In the genomic region with DNA sequence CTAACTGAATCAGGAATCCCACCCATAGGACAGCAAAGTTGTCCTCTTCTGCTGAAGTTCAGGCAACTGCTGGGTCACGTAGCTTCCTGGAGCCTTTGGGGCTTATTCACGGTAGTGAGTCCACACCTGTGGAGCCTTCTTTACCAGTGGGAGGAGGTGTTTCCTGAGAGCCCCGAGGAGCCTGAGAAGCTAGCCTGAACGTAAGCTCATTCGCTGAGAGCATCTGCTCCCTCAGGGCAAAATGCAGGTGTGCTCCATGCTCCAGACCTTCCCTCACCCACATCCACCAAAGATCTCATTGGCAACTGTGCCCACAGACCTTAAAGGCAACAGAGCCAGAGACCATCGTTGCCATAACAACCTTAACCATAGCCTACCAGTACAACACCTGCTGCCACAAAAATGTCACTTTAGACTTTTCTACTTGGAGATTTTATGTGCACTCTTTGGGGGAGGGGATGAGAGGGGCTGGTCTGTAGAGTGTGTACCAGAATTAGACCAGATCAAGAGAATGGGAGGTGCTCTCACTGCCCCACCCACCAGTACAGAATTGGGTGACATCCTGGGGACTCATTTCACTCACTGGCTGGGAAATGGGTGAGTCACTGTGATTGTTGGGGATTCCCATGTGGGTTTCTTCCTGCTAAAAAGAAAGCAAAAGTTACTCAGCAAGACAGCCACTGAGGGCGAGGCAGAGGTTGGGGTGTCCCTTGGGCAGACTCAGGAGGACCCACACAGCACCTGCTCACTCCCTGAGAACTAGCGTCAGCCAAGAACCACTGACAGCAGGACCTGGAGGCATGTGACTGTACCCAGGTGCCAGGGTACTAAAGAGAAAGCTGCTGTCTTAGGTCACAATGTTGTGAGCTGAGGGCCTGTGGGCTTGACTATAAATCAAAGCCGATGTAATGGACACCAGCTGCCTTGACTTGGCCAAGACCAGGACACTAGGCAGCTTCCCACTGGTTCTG, we compare ENCODE assay signal across 13 mouse cellular contexts. TPM values are rescaled to one million over a fixed set of nuclear protein-coding genes. Genes with fewer than 3 reads are reported as not detected.
A peak's percentile ranks its signal among the peaks of the same experiment; 100 is the strongest.
DNase-seq lines count a peak whose midpoint lies in the region; ATAC-seq and TF ChIP-seq lines count a peak whose summit lies in the region.
"Had no signal": no experiment of that assay in that cellular context is flagged by ENCODE, and none has a peak within 500 bp of the region (broad histone marks: within the 10 kb centered on the region; RNA-seq: fewer than 3 reads in every experiment).

No protein-coding gene starts in this region.

- 24% methylated on average over 9 of the region's 9 CpGs for WGBS in spleen, adult 2 months

- H3K4me1 ChIP-seq in spleen, adult 2 months (ENCODE audit: control insufficient read depth, insufficient read depth, insufficient read length) = peaks cover 20% of the 10 kb centered on the region

- no peaks in the 10 kb centered on the region for H3K27me3 ChIP-seq in spleen, adult 2 months (ENCODE audit: control insufficient read depth, insufficient read depth, low read length)
- H3K27me3 ChIP-seq: hindbrain, embryonic 13.5 days had no signal

- H3K36me3 ChIP-seq in spleen, adult 2 months (ENCODE audit: control insufficient read depth, insufficient read depth, low read length) = no peaks in the 10 kb centered on the region
- H3K36me3 ChIP-seq: hindbrain, embryonic 13.5 days had no signal

- DNase-seq in gastrocnemius, adult 2 months = peak; percentile 61
- DNase-seq in gastrocnemius, postnatal 10 days = no peak
- DNase-seq in 416B (ENCODE audit: low read depth) (peak; percentile 78), adipocyte (ENCODE audit: low spot score) (peak; percentile 48)
- DNase-seq in spleen, adult 2 months (ENCODE audit: low read depth in 1 of 2, low spot score in 2 of 2) = peak; percentile 38 to 67
- DNase-seq in lung, postnatal 10 days = no peak
- DNase-seq in right cerebral cortex, postnatal 36 days (ENCODE audit: low spot score in 2 of 2) = no peak
- DNase-seq: left cerebral cortex, postnatal 4 days; lung, postnatal 14 days; right cerebral cortex, adult 18-20 months had no signal

- no peak for TF ChIP-seq POLR2A in spleen, adult 2 months (IDR thresholded peaks at IDR 0.05; ENCODE audit: low read depth, low read length)

- peak overlapping the region; percentile 73 for H3K27ac ChIP-seq in gastrocnemius, adult 2 months
- H3K27ac ChIP-seq in spleen, adult 2 months (ENCODE audit: insufficient read depth, low read length) = peak overlapping the region; percentile 64
- H3K27ac ChIP-seq: hindbrain, embryonic 13.5 days had no signal

- intact Hi-C loops in gastrocnemius, adult 2 months (cut with DNase I) = no loop called here

- no peak for TF ChIP-seq CTCF in gastrocnemius, adult 2 months (IDR thresholded peaks at IDR 0.05)
- no peak for TF ChIP-seq CTCF in spleen, adult 2 months (IDR thresholded peaks at IDR 0.05; ENCODE audit: extremely low read depth, insufficient read depth, insufficient read length, insufficient replicate concordance)

- no peak for ATAC-seq in cerebellum, adult (ENCODE audit: insufficient number of reproducible peaks, low FRiP score, low TSS enrichment)

- no peak overlapping the region for H3K4me3 ChIP-seq in gastrocnemius, adult 2 months
- H3K4me3 ChIP-seq in spleen, adult 2 months (ENCODE audit: extremely low read depth, insufficient read depth, insufficient read length) = no peak overlapping the region
- H3K4me3 ChIP-seq: hindbrain, embryonic 13.5 days had no signal

RNA-seq across cellular contexts. Expression of a gene that starts 2.6 kb away (rescaled TPM):
- total RNA-seq in gastrocnemius, adult 2 months (2021) = 10 to 100 TPM; 12.4 to 13.1 TPM
- total RNA-seq in gastrocnemius, postnatal 10 days (2021) = 10 to 100 TPM; 13.3 to 16.4 TPM
- polyA plus RNA-seq in spleen, adult 2 months (2012; rRNA removed) = 21.6 and 22.6 TPM in 2 replicates

RNA-seq across cellular contexts. Expression of a gene that starts 8.3 kb away (rescaled TPM):
- 100 to 1,000 TPM; 152 to 179 TPM for total RNA-seq in gastrocnemius, adult 2 months (2021)
- total RNA-seq in gastrocnemius, postnatal 10 days (2021) = 100 to 1,000 TPM; 177 to 185 TPM
- polyA plus RNA-seq in spleen, adult 2 months (2012; rRNA removed) = 56.2 and 74.7 TPM in 2 replicates

RNA-seq across cellular contexts. Expression of a gene that starts 25.3 kb away (rescaled TPM):
- total RNA-seq in gastrocnemius, adult 2 months (2021) = 1 to 10 TPM; 1.6 to 4.0 TPM
- 1 to 10 TPM; 2.7 to 4.1 TPM for total RNA-seq in gastrocnemius, postnatal 10 days (2021)
- polyA plus RNA-seq in spleen, adult 2 months (2012; rRNA removed) = 2.2 and 4.0 TPM in 2 replicates

RNA-seq across cellular contexts. Expression of a gene that starts 25.7 kb away (rescaled TPM):
- 10 to 100 TPM; 52.7 to 64.7 TPM for total RNA-seq in gastrocnemius, adult 2 months (2021)
- total RNA-seq in gastrocnemius, postnatal 10 days (2021) = 10 to 100 TPM; 45.8 to 49.0 TPM
- 22.5 and 28.5 TPM in 2 replicates for polyA plus RNA-seq in spleen, adult 2 months (2012; rRNA removed)

RNA-seq across cellular contexts. Expression of a gene that starts 32.3 kb away (rescaled TPM):
- not detected for total RNA-seq in gastrocnemius, adult 2 months (2021)
- total RNA-seq in gastrocnemius, postnatal 10 days (2021) = under 1 TPM; 0.14 to 0.38 TPM
- polyA plus RNA-seq in spleen, adult 2 months (2012; rRNA removed) = 6.3 and 7.6 TPM in 2 replicates
- total RNA-seq: granulocyte monocyte progenitor cell, adult 5-6 weeks had no signal

Comparison
In these comparisons a context has a peak if more than half of its experiments do, and no peak if none do; other contexts are left out.
1. DNase-seq: peak in gastrocnemius, adult 2 months (single experiment), 416B (single experiment), adipocyte (single experiment) and spleen, adult 2 months (2 of 2); none in gastrocnemius, postnatal 10 days (single experiment), lung, postnatal 10 days (single experiment) and right cerebral cortex, postnatal 36 days (0 of 2).